15 mouse cellular contexts compared by ENCODE assay signal in the genomic region with DNA sequence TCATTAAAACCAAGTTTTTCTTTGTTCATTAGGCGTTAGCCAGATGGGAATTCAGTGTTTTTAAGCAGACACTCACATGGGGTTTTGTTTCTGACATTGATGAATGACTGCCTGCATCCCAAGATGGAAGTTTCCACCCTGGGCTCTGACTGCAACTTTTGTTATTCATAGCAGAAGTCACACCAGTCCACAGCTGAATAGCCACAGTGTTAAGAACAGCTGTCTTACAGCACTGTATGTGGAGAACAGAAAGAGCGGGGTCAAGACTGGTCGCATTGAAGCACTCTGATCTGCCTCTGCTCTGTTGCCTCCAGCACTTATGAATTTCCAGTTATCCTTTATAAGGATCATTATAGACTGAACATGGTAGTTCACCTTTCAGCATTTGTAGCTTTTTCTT.
DNase-seq lines count a peak whose midpoint lies in the region; ATAC-seq lines count a peak whose summit lies in the region.
"Had no signal": no experiment of that assay in that cellular context is flagged by ENCODE, and none has a peak within 500 bp of the region (broad histone marks: within the 10 kb centered on the region; RNA-seq: fewer than 3 reads in every experiment).

No protein-coding gene starts in this region.

- intact Hi-C loops in heart, postnatal 36 days (cut with DNase I) = no loop called here

- ATAC-seq in neural tube, embryonic 15.5 days (ENCODE audit: low FRiP score) = no peak
- peak; percentile 83 for ATAC-seq in hindbrain, embryonic 13.5 days (ENCODE audit: low FRiP score)
- ATAC-seq: CD4-positive, CD25-positive, alpha-beta regulatory T cell, adult 4 months had no signal

- no peaks in the 10 kb centered on the region for H3K36me3 ChIP-seq in neural tube, embryonic 15.5 days
- H3K36me3 ChIP-seq in hindbrain, embryonic 13.5 days = no peaks in the 10 kb centered on the region
- H3K36me3 ChIP-seq: heart, embryonic 10.5 days; limb, embryonic 12.5 days had no signal

- no peak overlapping the region for H3K9ac ChIP-seq in neural tube, embryonic 15.5 days (replicated peaks)
- H3K9ac ChIP-seq in hindbrain, embryonic 13.5 days = no peak overlapping the region
- H3K9ac ChIP-seq: limb, embryonic 12.5 days; lung, embryonic 14.5 days had no signal

- no peaks in the 10 kb centered on the region for H3K9me3 ChIP-seq in neural tube, embryonic 15.5 days (replicated peaks)
- no peaks in the 10 kb centered on the region for H3K9me3 ChIP-seq in hindbrain, embryonic 13.5 days
- H3K9me3 ChIP-seq: heart, embryonic 10.5 days; limb, embryonic 12.5 days had no signal

- H3K4me3 ChIP-seq in neural tube, embryonic 15.5 days (replicated peaks) = no peak overlapping the region
- no peak overlapping the region for H3K4me3 ChIP-seq in hindbrain, embryonic 13.5 days
- H3K4me3 ChIP-seq: gastrocnemius, adult 2 months; heart, embryonic 10.5 days; limb, embryonic 12.5 days had no signal

- no peak overlapping the region for H3K27ac ChIP-seq in neural tube, embryonic 15.5 days (replicated peaks)
- H3K27ac ChIP-seq in hindbrain, embryonic 13.5 days = no peak overlapping the region
- H3K27ac ChIP-seq: gastrocnemius, adult 2 months; heart, embryonic 10.5 days; kidney, postnatal 0 days; limb, embryonic 12.5 days had no signal

- DNase-seq in neural tube, embryonic 10.5 days (ENCODE audit: extremely low spot score, low spot score) = peak; percentile 27
- DNase-seq in embryo, embryonic 9.5 days (ENCODE audit: extremely low spot score) = peak; percentile 23
- no peak for DNase-seq in heart, postnatal 36 days
- DNase-seq in urinary bladder, adult 2 months (ENCODE audit: low spot score) = no peak
- DNase-seq in lung, postnatal 14 days = no peak
- DNase-seq: cerebellum, adult 8-10 months; gastrocnemius, adult 2 months; layer of hippocampus, postnatal 36 days; lung, embryonic 14.5 days had no signal

- 13% methylated on average over 3 of the region's 3 CpGs for WGBS in neural tube, embryonic 15.5 days
- WGBS in hindbrain, embryonic 13.5 days = 8% methylated on average over 3 of the region's 3 CpGs

- H3K27me3 ChIP-seq in neural tube, embryonic 15.5 days (replicated peaks) = no peaks in the 10 kb centered on the region
- H3K27me3 ChIP-seq in hindbrain, embryonic 13.5 days = no peaks in the 10 kb centered on the region
- H3K27me3 ChIP-seq: limb, embryonic 12.5 days had no signal

- H3K4me1 ChIP-seq in neural tube, embryonic 15.5 days = 0 out of 2 replicates have a peak, but pooled peaks cover 3% of the 10 kb centered on the region
- H3K4me1 ChIP-seq in hindbrain, embryonic 13.5 days (replicated peaks) = peaks cover 11% of the 10 kb centered on the region
- H3K4me1 ChIP-seq: heart, embryonic 10.5 days; limb, embryonic 12.5 days had no signal

- no peak overlapping the region for H3K4me2 ChIP-seq in neural tube, embryonic 15.5 days
- H3K4me2 ChIP-seq in hindbrain, embryonic 13.5 days = no peak overlapping the region
- H3K4me2 ChIP-seq: limb, embryonic 12.5 days; lung, embryonic 14.5 days had no signal

Comparison
In these comparisons a context has a peak if more than half of its experiments do, and no peak if none do; other contexts are left out.
1. DNase-seq: peak in neural tube, embryonic 10.5 days (single experiment) and embryo, embryonic 9.5 days (single experiment); none in heart, postnatal 36 days (0 of 2), urinary bladder, adult 2 months (single experiment) and lung, postnatal 14 days (single experiment).